Mouse (Mus musculus): ENCODE data around the gene Ccpg1os. TPM values are rescaled to one million over a fixed set of nuclear protein-coding genes. Genes with fewer than 3 reads are reported as not detected.

Gene Ccpg1os
- polyA plus RNA-seq, 1 experiment from 2014 or later = 4.8 TPM

- Histone ChIP-seq H3K4me1 (ENCODE audit: insufficient read depth) (peaks cover 11% of the 10 kb centered on the region; the same call in 1 of the 2 replicates), H3K27me3 (ENCODE audit: insufficient read depth, low read length) (no peaks in the 10 kb centered on the region), H3K4me3 (ENCODE audit: low read depth, low read length) (no peak overlapping the region), H3K27ac (ENCODE audit: low read depth) (no peak overlapping the region), H3K36me3 (replicated peaks; ENCODE audit: insufficient read depth, low read length) (no peaks in the 10 kb centered on the region), H3K9ac (replicated peaks) (no peak overlapping the region), H3K9me3 (ENCODE audit: low read length) (no peaks in the 10 kb centered on the region), H3K4me2 (ENCODE audit: low read depth, low read length) (no peak overlapping the region)
- ATAC-seq (no peak), DNase-seq (no peak)
- TF ChIP-seq EP300 (IDR thresholded peaks at IDR 0.05; ENCODE audit: low read depth) (no peak), CTCF (IDR thresholded peaks at IDR 0.05; ENCODE audit: low read depth) (no peak)
- WGBS (ENCODE audit: insufficient replicate concordance) = 63% methylated on average over 8 of the region's 8 CpGs
Observed at GRCm38 (mm10) chr9:72961346-72961745, 23.8 kb downstream of the Ccpg1os start.

DNA sequence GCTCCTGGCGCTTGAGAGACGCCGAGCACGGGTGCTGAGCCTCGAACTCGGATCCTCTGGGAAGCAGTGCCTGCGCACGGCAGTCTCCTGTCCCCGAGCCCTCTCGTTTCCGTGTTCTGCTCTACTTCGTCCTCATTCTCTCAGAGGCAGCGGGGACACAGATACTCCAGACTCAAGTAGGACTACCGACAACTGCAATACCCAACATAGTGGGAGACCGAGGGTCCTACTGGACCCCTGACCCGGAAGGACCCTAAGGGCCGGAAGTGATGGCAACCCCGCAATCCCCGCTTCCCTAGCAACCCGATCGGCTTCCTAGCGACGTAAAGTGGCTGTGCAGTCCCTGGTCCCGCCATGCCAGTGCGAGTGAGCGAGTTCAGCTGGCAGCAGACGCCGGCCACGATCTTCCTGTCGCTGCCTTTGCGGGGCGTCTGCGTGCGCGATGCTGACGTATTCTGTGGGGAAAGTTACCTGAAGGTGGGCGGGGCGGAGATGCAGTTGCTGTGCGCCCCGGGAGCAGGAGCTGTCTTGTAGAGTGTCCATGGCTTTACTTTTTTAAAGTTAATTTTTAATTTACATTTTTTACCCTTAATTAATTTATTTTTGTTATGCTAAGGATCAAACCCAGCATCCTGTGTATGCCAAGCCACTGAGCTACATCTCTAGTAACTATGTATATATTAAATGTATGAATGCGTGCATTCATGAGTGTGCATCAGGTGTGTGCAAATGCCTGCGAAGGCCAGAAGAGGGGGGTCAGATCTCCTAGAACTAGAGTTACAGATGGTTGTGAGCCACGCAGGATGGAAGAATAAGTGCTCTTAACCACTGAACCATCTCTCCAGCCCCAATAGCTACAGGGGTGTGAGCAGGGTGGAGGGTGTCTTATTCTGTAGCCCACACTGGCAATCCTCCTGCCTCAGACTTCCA, 26.4 kb downstream of the Ccpg1os start, which contains the start of the genes Dyx1c1 and Gm44503:
Dyx1c1 (plus strand) TSS at position 265 of the 930 bp plus-strand sequence.
Gm44503 (plus strand) TSS at position 332 of the 930 bp plus-strand sequence.
- Histone ChIP-seq H3K9ac (replicated peaks) (peak within 1 kb of the TSS; percentile 55), H3K27me3 (ENCODE audit: insufficient read depth, low read length) (no peaks in the 10 kb centered on the region), H3K27ac (ENCODE audit: low read depth) (peak within 1 kb of the TSS; percentile 25; the same call in 1 of the 2 replicates), H3K4me2 (ENCODE audit: low read depth, low read length) (peak within 1 kb of the TSS; percentile 78), H3K9me3 (ENCODE audit: low read length) (no peaks in the 10 kb centered on the region), H3K4me3 (ENCODE audit: low read depth, low read length) (peak within 1 kb of the TSS; percentile 59), H3K4me1 (ENCODE audit: insufficient read depth) (peaks cover 8% of the 10 kb centered on the region; the same call in 1 of the 2 replicates), H3K36me3 (replicated peaks; ENCODE audit: insufficient read depth, low read length) (no peaks in the 10 kb centered on the region)
- peak; percentile 81 for DNase-seq
- peak; percentile 26 for TF ChIP-seq CTCF (IDR thresholded peaks at IDR 0.05; ENCODE audit: low read depth)
- TF ChIP-seq EP300 (IDR thresholded peaks at IDR 0.05; ENCODE audit: low read depth) = no peak
- ATAC-seq = peak; percentile 88
- WGBS (ENCODE audit: insufficient replicate concordance) = 3% methylated on average over 43 of the region's 43 CpGs

GRCm38 (mm10) chr9:72955546-72955945, 29.6 kb downstream of the Ccpg1os start:
- no peak overlapping the region for H3K4me3 ChIP-seq (ENCODE audit: low read depth, low read length)
- DNase-seq (peak; percentile 52), ATAC-seq (0 out of 2 replicates have a peak, but pooled peaks have one; percentile 26)
- peaks cover 4% of the 10 kb centered on the region; the same call in 1 of the 2 replicates for H3K4me1 ChIP-seq (ENCODE audit: insufficient read depth)
- H3K27me3 ChIP-seq (ENCODE audit: insufficient read depth, low read length) = no peaks in the 10 kb centered on the region
- 9% methylated on average over 1 of the region's 1 CpGs for WGBS (ENCODE audit: insufficient replicate concordance)
- no peak overlapping the region for H3K9ac ChIP-seq (replicated peaks)
- H3K27ac ChIP-seq (ENCODE audit: low read depth) = no peak overlapping the region
- no peaks in the 10 kb centered on the region for H3K9me3 ChIP-seq (ENCODE audit: low read length)
- H3K36me3 ChIP-seq (replicated peaks; ENCODE audit: insufficient read depth, low read length) = no peaks in the 10 kb centered on the region
- no peak overlapping the region for H3K4me2 ChIP-seq (ENCODE audit: low read depth, low read length)
- TF ChIP-seq EP300 (IDR thresholded peaks at IDR 0.05; ENCODE audit: low read depth) (no peak), CTCF (IDR thresholded peaks at IDR 0.05; ENCODE audit: low read depth) (peak; percentile 77)

DNA sequence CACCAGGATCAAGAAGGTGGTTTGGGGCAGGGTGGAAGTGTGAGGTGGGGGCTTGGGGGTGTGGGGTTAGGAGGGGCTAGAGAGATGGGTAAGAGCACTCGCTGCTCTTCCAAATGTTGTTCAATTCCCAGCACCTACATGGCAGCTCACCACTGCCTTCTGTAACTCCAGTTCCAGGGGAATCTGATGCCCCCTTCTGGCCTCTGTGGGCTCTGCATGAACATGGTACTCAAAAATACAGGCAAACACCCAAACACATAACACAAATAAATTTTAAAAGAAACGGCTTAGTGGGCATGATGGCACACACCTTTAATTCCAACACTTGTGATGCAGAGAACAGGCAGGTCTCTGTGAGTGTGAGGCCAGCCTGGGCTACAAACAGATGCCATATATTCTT, 30.4 kb downstream of the Ccpg1os start:
- WGBS (ENCODE audit: insufficient replicate concordance) = 55% methylated on average over 2 of the region's 2 CpGs
- no peak overlapping the region for H3K9ac ChIP-seq (replicated peaks)
- no peaks in the 10 kb centered on the region for H3K27me3 ChIP-seq (ENCODE audit: insufficient read depth, low read length)
- peak; percentile 59 for TF ChIP-seq CTCF (IDR thresholded peaks at IDR 0.05; ENCODE audit: low read depth)
- no peak for TF ChIP-seq EP300 (IDR thresholded peaks at IDR 0.05; ENCODE audit: low read depth)
- DNase-seq = peak; percentile 46
- H3K4me2 ChIP-seq (ENCODE audit: low read depth, low read length) = no peak overlapping the region
- H3K4me3 ChIP-seq (ENCODE audit: low read depth, low read length) = no peak overlapping the region
- no peak overlapping the region for H3K27ac ChIP-seq (ENCODE audit: low read depth)
- no peak for ATAC-seq
- no peaks in the 10 kb centered on the region for H3K9me3 ChIP-seq (ENCODE audit: low read length)
- H3K4me1 ChIP-seq (ENCODE audit: insufficient read depth) = peaks cover 4% of the 10 kb centered on the region; the same call in 1 of the 2 replicates
- H3K36me3 ChIP-seq (replicated peaks; ENCODE audit: insufficient read depth, low read length) = no peaks in the 10 kb centered on the region

GRCm38 (mm10) chr9:72949572-72949971, 35.6 kb downstream of the Ccpg1os start:
- ATAC-seq = no peak
- Histone ChIP-seq H3K4me1 (ENCODE audit: insufficient read depth) (no peaks in the 10 kb centered on the region), H3K27me3 (ENCODE audit: insufficient read depth, low read length) (no peaks in the 10 kb centered on the region), H3K9ac (replicated peaks) (no peak overlapping the region), H3K4me3 (ENCODE audit: low read depth, low read length) (no peak overlapping the region), H3K36me3 (replicated peaks; ENCODE audit: insufficient read depth, low read length) (no peaks in the 10 kb centered on the region), H3K27ac (ENCODE audit: low read depth) (no peak overlapping the region), H3K4me2 (ENCODE audit: low read depth, low read length) (no peak overlapping the region), H3K9me3 (ENCODE audit: low read length) (peaks cover 4% of the 10 kb centered on the region; the same call in 1 of the 2 replicates)
- TF ChIP-seq EP300 (IDR thresholded peaks at IDR 0.05; ENCODE audit: low read depth) (no peak), CTCF (IDR thresholded peaks at IDR 0.05; ENCODE audit: low read depth) (no peak)
- WGBS (ENCODE audit: insufficient replicate concordance) = 63% methylated on average over 7 of the region's 7 CpGs
- no peak for DNase-seq

- no peaks in the 10 kb centered on the region for H3K27me3 ChIP-seq (ENCODE audit: insufficient read depth, low read length)
- TF ChIP-seq CTCF (IDR thresholded peaks at IDR 0.05; ENCODE audit: low read depth) (no peak), EP300 (IDR thresholded peaks at IDR 0.05; ENCODE audit: low read depth) (no peak)
Observed at GRCm38 (mm10) chr9:72947010-72947409, 38.2 kb downstream of the Ccpg1os start.

More at GRCm38 (mm10) chr9:72947010-72947409, 38.2 kb downstream of the Ccpg1os start:
- 75% methylated on average over 1 of the region's 1 CpGs for WGBS (ENCODE audit: insufficient replicate concordance)
- DNase-seq (no peak), ATAC-seq (no peak)
- no peak overlapping the region for H3K4me2 ChIP-seq (ENCODE audit: low read depth, low read length)
- H3K4me1 ChIP-seq (ENCODE audit: insufficient read depth) = no peaks in the 10 kb centered on the region
- H3K9me3 ChIP-seq (ENCODE audit: low read length) = peaks cover 4% of the 10 kb centered on the region; the same call in 1 of the 2 replicates
- H3K4me3 ChIP-seq (ENCODE audit: low read depth, low read length) = no peak overlapping the region
- no peaks in the 10 kb centered on the region for H3K36me3 ChIP-seq (replicated peaks; ENCODE audit: insufficient read depth, low read length)
- no peak overlapping the region for H3K9ac ChIP-seq (replicated peaks)
- no peak overlapping the region for H3K27ac ChIP-seq (ENCODE audit: low read depth)

All from liver, postnatal 0 days (tissue).